Mouse (Mus musculus): ENCODE measurements at regions not wholly inside any gene's neighbourhood (a gene's known extent, or its start where the extent isn't known, plus 50 kb on each side); places are given as distances from the start of the nearest gene placed in this dataset.
"Not testable (repeated sequence)": the region's sequence is repeated elsewhere in the genome, so short reads cannot be mapped to it uniquely, and the experiment has no call there.

- H3K9me3 ChIP-seq (replicated peaks; ENCODE audit: low read length); H3K79me2 ChIP-seq (replicated peaks; ENCODE audit: control insufficient read depth, extremely low read depth, insufficient read depth, poor library complexity, severe bottlenecking); H3K27ac ChIP-seq (ENCODE audit: insufficient read depth, low read depth); H3K4me2 ChIP-seq (ENCODE audit: insufficient read depth, low read depth, poor library complexity, severe bottlenecking); dilution Hi-C loops (cut with MboI; ENCODE audit: extremely low pct_ligation_motif_present, extremely low pct_unique_long_range_greater_than_20kb, low sequenced_read_pairs); H3K9ac ChIP-seq (ENCODE audit: insufficient read depth, low read depth); H3K4me3 ChIP-seq (replicated peaks in 1 of 3; ENCODE audit: low read depth in 2 of 3, low read length in 2 of 3, poor library complexity in 1 of 3); H3K4me1 ChIP-seq (ENCODE audit: control insufficient read depth in 1 of 2, insufficient read depth in 2 of 2); H3K27me3 ChIP-seq (replicated peaks); H3K36me3 ChIP-seq (replicated peaks in 1 of 2; ENCODE audit: control insufficient read depth in 1 of 2, insufficient read depth in 1 of 2, low read length in 1 of 2): not testable (repeated sequence)
- in situ Hi-C loops (cut with MboI; ENCODE audit: low pct_ligation_motif_present, low pct_unique_long_range_greater_than_20kb, low sequenced_read_pairs): loop anchor here (5.0 kb wide), 1 partner anchor 114 kb away; no protein-coding TSS in a partner anchor
- TF ChIP-seq RAD21 (IDR thresholded peaks at IDR 0.05; ENCODE audit: low read depth, low read length) (peak; percentile 73), MAZ (IDR thresholded peaks at IDR 0.05; ENCODE audit: low read depth, low read length) (peak; percentile 75; the same call in 1 of the 2 replicates), ZC3H11A (IDR thresholded peaks at IDR 0.05; ENCODE audit: low read depth, low read length) (peak; percentile 2; the same call in 1 of the 2 replicates), CTCF (conservative IDR thresholded peaks at IDR 0.05 in 1 of 2, IDR thresholded peaks at IDR 0.05 in 1 of 2; ENCODE audit: low read depth in 2 of 2, low read length in 2 of 2) (peak; percentile 37 to 91; a peak in 3 of 4 replicates), SMC3 (IDR thresholded peaks at IDR 0.05; ENCODE audit: low read depth, low read length) (peak; percentile 92), CHD2 (IDR thresholded peaks at IDR 0.05; ENCODE audit: low read length) (peak; percentile 68; the same call in 1 of the 2 replicates), ZNF384 (IDR thresholded peaks at IDR 0.05; ENCODE audit: low read depth, low read length) (peak; percentile 61; the same call in 1 of the 2 replicates)
- peak; percentile 66 for DNase-seq (ENCODE audit: extremely low read depth)
These were observed 89.2 kb upstream of the Enpep start for GRCm38 (mm10) chr3:129421620-129422239.

GRCm38 (mm10) chr3:129428750-129429149 is 96.2 kb upstream of the Enpep start:
- in situ Hi-C loops (cut with MboI; ENCODE audit: low pct_ligation_motif_present, low pct_unique_long_range_greater_than_20kb, low sequenced_read_pairs) (loop anchor here (25.0 kb wide), 1 partner anchor 259 kb away; no protein-coding TSS in a partner anchor), dilution Hi-C loops (cut with MboI; ENCODE audit: extremely low pct_ligation_motif_present, extremely low pct_unique_long_range_greater_than_20kb, low sequenced_read_pairs) (no loop called here)
- Histone ChIP-seq H3K4me3 (replicated peaks in 1 of 3; ENCODE audit: low read depth in 2 of 3, low read length in 2 of 3, poor library complexity in 1 of 3) (no peak overlapping the region), H3K27ac (ENCODE audit: insufficient read depth, low read depth) (no peak overlapping the region), H3K27me3 (replicated peaks) (no peaks in the 10 kb centered on the region), H3K4me1 (ENCODE audit: control insufficient read depth in 1 of 2, insufficient read depth in 2 of 2) (no peaks in the 10 kb centered on the region), H3K36me3 (replicated peaks in 1 of 2; ENCODE audit: control insufficient read depth in 1 of 2, insufficient read depth in 1 of 2, low read length in 1 of 2) (no peaks in the 10 kb centered on the region), H3K9ac (ENCODE audit: insufficient read depth, low read depth) (no peak overlapping the region), H3K4me2 (ENCODE audit: insufficient read depth, low read depth, poor library complexity, severe bottlenecking) (no peak overlapping the region), H3K9me3 (replicated peaks; ENCODE audit: low read length) (no peaks in the 10 kb centered on the region), H3K79me2 (replicated peaks; ENCODE audit: control insufficient read depth, extremely low read depth, insufficient read depth, poor library complexity, severe bottlenecking) (no peaks in the 10 kb centered on the region)
- no peak for DNase-seq (ENCODE audit: extremely low read depth)
- TF ChIP-seq SMC3 (IDR thresholded peaks at IDR 0.05; ENCODE audit: low read depth, low read length) (no peak), ZMIZ1 (IDR thresholded peaks at IDR 0.05; ENCODE audit: low read depth, low read length) (no peak), ELF1 (IDR thresholded peaks at IDR 0.05; ENCODE audit: low read depth, low read length) (no peak), ETS1 (conservative IDR thresholded peaks at IDR 0.05; ENCODE audit: low read depth, low read length) (no peak), JUN (IDR thresholded peaks at IDR 0.05; ENCODE audit: insufficient read depth, low read depth, low read length) (no peak), USF1 (IDR thresholded peaks at IDR 0.05; ENCODE audit: low read depth, low read length) (no peak), HCFC1 (IDR thresholded peaks at IDR 0.05; ENCODE audit: low read depth, low read length) (no peak), MYC (IDR thresholded peaks at IDR 0.05; ENCODE audit: low read depth, low read length) (no peak), MAFK (IDR thresholded peaks at IDR 0.05; ENCODE audit: insufficient replicate concordance, low read length) (no peak), TBP (conservative IDR thresholded peaks at IDR 0.05; ENCODE audit: low read depth, low read length) (no peak), NELFE (IDR thresholded peaks at IDR 0.05; ENCODE audit: low read depth, low read length) (no peak), E2F4 (IDR thresholded peaks at IDR 0.05; ENCODE audit: insufficient replicate concordance, low read depth, low read length) (no peak)

Measured in CH12.LX (cell line).